Mouse (Mus musculus): ENCODE results near the gene Ugt2b37. TPM values are rescaled to one million over a fixed set of nuclear protein-coding genes. Genes with fewer than 3 reads are reported as not detected.
"Not testable (repeated sequence)": the region's sequence is repeated elsewhere in the genome, so short reads cannot be mapped to it uniquely, and the experiment has no call there.

Ugt2b37 gene
- not detected in 2 replicates for polyA plus RNA-seq (2012; rRNA removed)

DNA sequence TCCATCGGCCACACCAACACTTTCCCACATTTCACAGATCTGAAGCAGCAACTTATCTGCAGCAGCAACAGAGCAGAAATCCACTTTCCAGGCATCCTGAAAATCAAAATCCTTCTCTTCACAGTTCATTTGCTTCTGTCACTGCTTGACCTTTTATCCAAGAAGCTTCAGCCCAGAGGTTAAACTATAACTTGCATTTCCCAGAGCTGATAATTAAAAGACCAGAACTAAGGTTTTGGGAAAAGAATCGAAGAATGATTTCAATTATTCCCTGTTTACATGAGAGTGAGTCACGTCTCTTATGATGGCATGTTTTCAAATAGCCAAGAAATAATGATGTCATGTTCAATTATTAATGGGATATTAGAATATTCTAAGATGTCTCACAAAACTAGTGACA, at the start of gene Ugt2b37:
Gene Ugt2b37 (minus strand): TSS at position 129 of the 400 bp plus-strand sequence.
- DNase-seq (ENCODE audit: extremely low spot score in 1 of 2, low spot score in 1 of 2) = not testable (repeated sequence)

DNA sequence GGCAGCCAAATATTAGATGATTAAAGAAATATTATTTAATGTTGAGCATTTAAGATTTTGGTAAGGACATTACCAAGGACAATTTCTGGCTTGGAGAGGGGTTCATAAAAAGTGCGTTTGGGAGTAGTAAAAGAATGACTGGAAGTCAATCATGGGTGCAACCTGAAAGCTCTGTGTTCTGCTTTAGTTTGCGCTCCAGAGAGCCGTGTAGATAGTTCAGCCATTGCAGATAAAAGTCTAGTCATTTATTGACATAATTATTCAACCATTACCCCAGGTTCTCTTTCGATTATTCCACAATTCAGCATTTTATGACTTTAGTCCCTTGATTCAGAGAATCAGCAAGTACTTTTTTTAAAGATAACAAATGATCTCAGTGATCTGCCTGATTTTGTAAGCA, 31.6 kb upstream of the Ugt2b37 start:
- DNase-seq (ENCODE audit: extremely low spot score in 1 of 2, low spot score in 1 of 2) = not testable (repeated sequence)

DNA sequence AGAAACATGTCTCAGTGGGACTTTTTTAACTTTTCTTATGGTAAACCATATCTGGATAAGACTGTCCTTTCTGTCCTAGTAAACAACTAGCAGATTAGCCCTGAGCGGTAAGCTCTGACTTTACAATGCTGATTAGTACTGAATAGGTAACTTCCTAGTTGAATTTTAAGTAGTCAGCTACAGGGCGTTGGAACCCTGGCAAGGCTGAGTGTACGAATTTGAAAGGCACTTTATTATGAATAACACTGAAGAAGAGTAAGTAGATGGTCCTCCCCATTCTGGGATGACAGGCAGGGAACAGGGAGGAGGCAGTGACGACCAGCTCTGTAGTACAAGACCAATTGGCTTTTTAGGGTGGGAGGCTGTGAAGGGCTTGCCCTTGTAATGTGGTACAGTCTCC, 21.4 kb upstream of the Ugt2b37 start:
- not testable (repeated sequence) for DNase-seq (ENCODE audit: extremely low spot score in 1 of 2, low spot score in 1 of 2)

DNA sequence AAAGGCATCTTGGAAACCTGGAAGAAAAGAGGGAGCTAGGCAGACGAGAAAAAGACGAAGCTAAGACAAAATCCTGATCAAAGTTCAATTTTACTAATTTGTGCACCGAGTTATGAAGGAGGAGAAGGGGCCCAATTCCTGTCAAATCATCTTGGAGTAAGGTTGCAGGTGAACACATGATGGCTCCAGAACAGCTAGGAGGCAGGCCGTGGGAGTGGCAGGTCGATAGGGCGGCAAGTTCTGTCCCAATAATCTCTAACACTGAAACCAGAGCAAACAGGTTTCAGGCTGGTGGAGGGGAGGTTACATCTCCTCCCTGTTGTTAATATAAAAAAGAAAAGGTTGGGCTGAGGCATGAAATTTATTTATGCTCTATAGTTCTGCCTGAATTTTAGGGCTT, 21.0 kb upstream of the Ugt2b37 start:
- no peak for DNase-seq (ENCODE audit: extremely low spot score in 1 of 2, low spot score in 1 of 2)

DNA sequence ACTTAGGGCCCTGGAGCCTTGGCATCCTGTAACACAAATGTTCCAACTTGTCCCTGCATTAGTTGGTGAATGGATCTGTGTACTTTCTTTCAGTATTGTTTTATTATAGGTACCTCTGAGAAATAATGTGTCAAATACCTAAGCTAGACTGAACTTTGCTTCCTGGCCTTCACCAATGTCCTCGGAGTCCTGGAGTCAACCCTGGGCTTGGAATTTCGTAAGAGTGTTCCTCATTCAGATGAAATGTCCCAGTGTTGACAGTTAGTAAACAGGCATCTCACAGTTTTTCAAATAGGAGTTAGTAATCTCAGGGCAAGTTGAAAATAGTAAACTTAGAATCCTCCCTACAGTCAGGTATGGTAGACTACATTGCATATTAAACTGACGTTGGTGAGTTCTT, 1.2 kb upstream of the Ugt2b37 start:
- DNase-seq (ENCODE audit: extremely low spot score in 1 of 2, low spot score in 1 of 2) = no peak

DNA sequence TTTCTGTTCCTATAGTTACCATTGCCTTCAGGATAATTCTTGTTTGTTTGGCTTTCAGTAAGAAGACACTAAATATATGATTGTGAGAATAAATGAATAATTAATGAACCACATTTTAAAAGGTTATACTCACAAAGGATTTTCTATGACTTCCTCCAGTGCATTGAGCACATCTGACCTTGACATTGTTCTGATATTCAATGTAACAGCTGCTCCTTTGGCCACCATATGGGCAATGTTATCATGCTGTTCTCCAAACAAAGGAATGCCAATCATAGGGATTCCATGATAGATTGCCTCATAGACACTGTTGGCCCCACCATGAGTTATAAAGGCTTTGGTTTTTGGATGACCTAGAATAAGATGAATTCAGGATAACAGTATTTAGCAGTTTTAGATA, 12.5 kb downstream of the Ugt2b37 start:
- not testable (repeated sequence) for DNase-seq (ENCODE audit: extremely low spot score in 1 of 2, low spot score in 1 of 2)

DNA sequence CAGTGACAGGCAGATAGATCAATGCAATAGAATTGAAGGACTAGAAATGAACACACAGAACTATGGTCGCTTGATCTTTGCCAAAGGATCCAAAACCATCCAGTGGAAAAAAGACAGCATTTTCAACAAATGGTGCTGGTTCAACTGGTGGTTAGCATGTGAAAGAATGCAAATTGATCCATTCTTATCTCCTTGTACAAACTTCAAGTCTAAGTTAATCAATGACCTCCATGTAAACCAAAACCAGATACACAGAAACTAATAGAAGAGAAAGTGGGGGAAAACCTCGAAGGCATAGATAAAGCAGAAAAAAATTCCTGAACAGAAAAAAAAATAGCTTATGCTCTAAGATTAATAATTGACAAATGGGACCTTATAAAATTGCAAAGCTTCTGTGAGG, 58.2 kb downstream of the Ugt2b37 start:
- DNase-seq (ENCODE audit: extremely low spot score in 1 of 2, low spot score in 1 of 2) = not testable (repeated sequence)

Other genes starting within 250 kb of the Ugt2b37 start
- not detected in 2 replicates for gene Ugt2b36, start 162.2 kb downstream of the Ugt2b37 start, polyA plus RNA-seq (2012; rRNA removed)
- not detected in 2 replicates for gene Ugt2b5, start 114.5 kb downstream of the Ugt2b37 start, polyA plus RNA-seq (2012; rRNA removed)
- gene Ugt2a3, start 82.4 kb upstream of the Ugt2b37 start, polyA plus RNA-seq (2012; rRNA removed) = not detected in 2 replicates
- not detected in 2 replicates for gene Ugt2b38, start 169.4 kb upstream of the Ugt2b37 start, polyA plus RNA-seq (2012; rRNA removed)
- 0.74 TPM in 1 of 2 replicates, not detected in the other for gene Ugt2a2, start 227.5 kb upstream of the Ugt2b37 start, polyA plus RNA-seq (2012; rRNA removed)
- not detected in 2 replicates for gene Gm43638, start 232.0 kb upstream of the Ugt2b37 start, polyA plus RNA-seq (2012; rRNA removed)
- gene Ugt2a1, start 236.1 kb upstream of the Ugt2b37 start, polyA plus RNA-seq (2012; rRNA removed) = 0.24 and 2.1 TPM in 2 replicates